Mouse (Mus musculus) midbrain, embryonic 14.5 days (tissue): ENCODE data around the gene Tmem92. TPM values are rescaled to one million over a fixed set of nuclear protein-coding genes. Genes with fewer than 3 reads are reported as not detected.

Source experiments
- ATAC-seq: fragments of 200-750 bp; cut with Nextera tagmentation; 2 replicates; pipeline ENCODE4 v1.8.0; 2017; ENCODE audit warnings: moderate number of reproducible peaks, moderate library complexity; ENCODE audit not compliant: low FRiP score, low TSS enrichment
- DNase-seq: peaks from one replicate; pipeline ENCODE4 v3.0.0-alpha.2; 2015
- H3K27ac ChIP-seq: fragments of 300-500 bp; sonication (generic); replicated peaks from 2 replicates; pipeline ENCODE4 v1.5.1; 2014; ENCODE audit warnings: mild to moderate bottlenecking, low read depth, low read length, moderate library complexity
- H3K27me3 ChIP-seq: fragments of 300-500 bp; sonication (generic); 2 replicates; pipeline ENCODE4 v1.6.1; 2014; ENCODE audit warnings: low read length, control low read depth, mixed read lengths; ENCODE audit not compliant: control insufficient read depth, insufficient read depth
- H3K36me3 ChIP-seq: fragments of 300-500 bp; sonication (generic); 2 replicates; pipeline ENCODE4 v1.6.1; 2014; ENCODE audit warnings: low read length, control low read depth; ENCODE audit not compliant: control insufficient read depth, insufficient read depth
- H3K4me1 ChIP-seq: fragments of 300-500 bp; sonication (generic); 2 replicates; pipeline ENCODE4 v1.6.1; 2014; ENCODE audit warnings: mild to moderate bottlenecking, antibody characterized with exemption, low read length, control low read depth; ENCODE audit not compliant: control insufficient read depth, insufficient read depth
- H3K4me2 ChIP-seq: fragments of 300-500 bp; sonication (generic); 2 replicates; pipeline ENCODE4 v1.6.1; 2014; ENCODE audit warnings: mild to moderate bottlenecking, low read length, moderate library complexity
- H3K4me3 ChIP-seq: fragments of 300-500 bp; sonication (generic); replicated peaks from 2 replicates; pipeline ENCODE4 v1.5.1; 2014; ENCODE audit warnings: low read depth, low read length
- H3K9ac ChIP-seq: fragments of 300-500 bp; sonication (generic); replicated peaks from 2 replicates; pipeline ENCODE4 v1.6.1; 2014; ENCODE audit warnings: mild to moderate bottlenecking, low read length, moderate library complexity
- H3K9me3 ChIP-seq: fragments of 300-500 bp; sonication (generic); 2 replicates; pipeline ENCODE4 v1.6.1; 2016; ENCODE audit warnings: low read length, control low read depth, mixed read lengths; ENCODE audit not compliant: control insufficient read depth
- WGBS: fragments of 180-500 bp; shearing (Covaris S2); extraction: QIAGEN DNeasy Blood & Tissue Kit; methylation state at CpG from one replicate; pipeline ENCODE4 v1.1.7; 2014; 5-methylcytosine and 5-hydroxymethylcytosine counted together
- polyA plus RNA-seq: library from polyadenylated mRNA; unstranded; fragments of >200 nt; fragmentation: Nextera tagmentation; extraction: Ambion mirVana; gene quantifications from 2 replicates; pipeline ENCODE4 v1.2.1, GENCODE M21; 2014

Gene Tmem92
- polyA plus RNA-seq, 1 experiment from 2014 or later = not detected

GRCm38 (mm10) chr11:94741732-94742272 lies 40.7 kb downstream of the Tmem92 start, which contains the start of gene Cdc34b:
Gene Cdc34b (plus strand): TSS chr11:94741782.
- no peak for ATAC-seq

DNA sequence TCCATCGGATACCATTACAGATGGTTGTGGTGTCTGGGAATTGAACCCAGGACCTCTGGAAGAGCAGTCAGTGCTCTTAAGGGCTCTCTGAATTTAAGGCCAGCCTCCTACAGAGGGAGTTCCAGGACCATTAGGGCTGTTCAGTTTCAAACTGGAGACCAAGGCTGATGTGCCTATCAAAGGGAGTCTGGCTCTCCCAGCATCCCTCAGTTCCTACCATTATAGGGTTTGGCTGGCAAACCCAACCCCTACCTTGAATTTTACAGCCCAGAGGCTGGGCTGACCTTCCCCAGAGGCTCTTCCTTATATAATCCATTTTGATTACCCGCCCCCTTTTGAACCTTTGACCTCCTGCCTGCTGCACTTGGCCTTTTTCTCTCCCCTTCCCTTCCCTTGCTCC lies 46.8 kb downstream of the Tmem92 start:
- Histone ChIP-seq H3K36me3 (no peaks in the 10 kb centered on the region), H3K9ac (no peak overlapping the region), H3K27me3 (no peaks in the 10 kb centered on the region), H3K9me3 (no peaks in the 10 kb centered on the region), H3K4me2 (no peak overlapping the region), H3K27ac (no peak overlapping the region), H3K4me1 (no peaks in the 10 kb centered on the region), H3K4me3 (no peak overlapping the region)
- WGBS = 68% methylated on average over 2 of the region's 2 CpGs
- no peak for DNase-seq
- ATAC-seq = no peak

More at GRCm38 (mm10) chr11:94741732-94742272, 40.7 kb downstream of the Tmem92 start, which contains the start of gene Cdc34b:
- H3K4me3 ChIP-seq = no peak within 1 kb of the TSS
- H3K4me1 ChIP-seq = no peaks in the 10 kb centered on the region
- 83% methylated on average over 29 of the region's 29 CpGs for WGBS
- H3K27ac ChIP-seq = no peak within 1 kb of the TSS
- no peak within 1 kb of the TSS for H3K4me2 ChIP-seq
- no peaks in the 10 kb centered on the region for H3K27me3 ChIP-seq
- no peak for DNase-seq
- no peaks in the 10 kb centered on the region for H3K36me3 ChIP-seq
- H3K9me3 ChIP-seq = no peaks in the 10 kb centered on the region
- no peak within 1 kb of the TSS for H3K9ac ChIP-seq

GRCm38 (mm10) chr11:94732773-94733172 lies 49.7 kb downstream of the Tmem92 start:
- ATAC-seq (no peak), DNase-seq (no peak)
- H3K36me3 ChIP-seq = no peaks in the 10 kb centered on the region
- no peak overlapping the region for H3K9ac ChIP-seq
- no peaks in the 10 kb centered on the region for H3K4me1 ChIP-seq
- H3K9me3 ChIP-seq = no peaks in the 10 kb centered on the region
- no peak overlapping the region for H3K4me3 ChIP-seq
- H3K4me2 ChIP-seq = no peak overlapping the region
- 45% methylated on average over 8 of the region's 8 CpGs for WGBS
- H3K27me3 ChIP-seq = no peaks in the 10 kb centered on the region
- H3K27ac ChIP-seq = no peak overlapping the region

- Histone ChIP-seq H3K4me3 (no peak overlapping the region), H3K27ac (no peak overlapping the region), H3K9me3 (no peaks in the 10 kb centered on the region), H3K4me1 (no peaks in the 10 kb centered on the region), H3K36me3 (no peaks in the 10 kb centered on the region), H3K4me2 (no peak overlapping the region), H3K9ac (no peak overlapping the region), H3K27me3 (no peaks in the 10 kb centered on the region)
- ATAC-seq = no peak
- WGBS = 90% methylated on average over 12 of the region's 12 CpGs
- DNase-seq = no peak
Measured at GRCm38 (mm10) chr11:94731229-94731628, 51.3 kb downstream of the Tmem92 start.

DNA sequence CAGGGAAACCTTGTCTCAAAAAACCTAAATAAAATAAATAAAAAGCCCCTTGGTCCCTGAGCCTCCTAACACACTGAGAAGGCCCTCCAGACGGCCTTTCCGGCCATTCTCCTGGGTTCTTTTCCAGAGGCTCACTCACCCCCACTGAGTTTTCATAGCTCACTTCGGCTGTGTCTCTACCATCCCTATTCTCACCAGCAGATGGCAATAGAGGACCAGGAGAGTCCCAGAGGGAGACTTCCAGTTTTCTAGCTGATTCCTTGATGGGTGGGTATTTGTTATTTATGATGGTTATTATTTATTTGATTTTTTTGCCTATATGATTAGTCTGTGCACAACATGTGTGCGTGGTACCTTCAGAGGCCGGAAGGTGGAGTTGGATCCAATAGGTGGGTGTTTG lies 52.2 kb downstream of the Tmem92 start:
- ATAC-seq (no peak), DNase-seq (peak; percentile 86)
- Histone ChIP-seq H3K9me3 (no peaks in the 10 kb centered on the region), H3K9ac (no peak overlapping the region), H3K27ac (no peak overlapping the region), H3K27me3 (no peaks in the 10 kb centered on the region), H3K4me2 (no peak overlapping the region), H3K4me3 (no peak overlapping the region), H3K4me1 (no peaks in the 10 kb centered on the region), H3K36me3 (no peaks in the 10 kb centered on the region)
- 32% methylated on average over 5 of the region's 5 CpGs for WGBS

- Histone ChIP-seq H3K36me3 (no peaks in the 10 kb centered on the region), H3K27ac (no peak overlapping the region), H3K9ac (no peak overlapping the region), H3K27me3 (no peaks in the 10 kb centered on the region), H3K4me3 (no peak overlapping the region), H3K4me2 (no peak overlapping the region), H3K9me3 (no peaks in the 10 kb centered on the region), H3K4me1 (no peaks in the 10 kb centered on the region)
- ATAC-seq (no peak), DNase-seq (peak; percentile 37)
- 31% methylated on average over 4 of the region's 4 CpGs for WGBS
Measured at GRCm38 (mm10) chr11:94729565-94729964, 52.9 kb downstream of the Tmem92 start.

- Histone ChIP-seq H3K36me3 (no peaks in the 10 kb centered on the region), H3K9ac (no peak overlapping the region), H3K27me3 (no peaks in the 10 kb centered on the region), H3K4me2 (no peak overlapping the region), H3K9me3 (no peaks in the 10 kb centered on the region), H3K27ac (no peak overlapping the region), H3K4me1 (no peaks in the 10 kb centered on the region), H3K4me3 (no peak overlapping the region)
- DNase-seq (no peak), ATAC-seq (no peak)
- WGBS = 81% methylated on average over 3 of the region's 3 CpGs
Measured at GRCm38 (mm10) chr11:94728545-94728944, 54.0 kb downstream of the Tmem92 start.

GRCm38 (mm10) chr11:94727306-94727705 lies 55.2 kb downstream of the Tmem92 start:
- H3K9me3 ChIP-seq = no peaks in the 10 kb centered on the region
- no peaks in the 10 kb centered on the region for H3K27me3 ChIP-seq
- no peaks in the 10 kb centered on the region for H3K4me1 ChIP-seq
- no peak overlapping the region for H3K4me2 ChIP-seq
- H3K4me3 ChIP-seq = no peak overlapping the region
- 84% methylated on average over 3 of the region's 3 CpGs for WGBS
- no peak overlapping the region for H3K9ac ChIP-seq
- H3K36me3 ChIP-seq = no peaks in the 10 kb centered on the region
- no peak overlapping the region for H3K27ac ChIP-seq
- ATAC-seq (no peak), DNase-seq (no peak)
